Mouse (Mus musculus): ENCODE data around the gene Rbfox2.
"Not testable (repeated sequence)": the region's sequence is repeated elsewhere in the genome, so short reads cannot be mapped to it uniquely, and the experiment has no call there.

The Rbfox2 gene

GRCm38 (mm10) chr15:77068439-77068861 lies 238.4 kb downstream of the Rbfox2 start:
- peak in 1 of 2 experiments; percentile 44 for DNase-seq (ENCODE audit: low spot score in 2 of 2)

- DNase-seq (ENCODE audit: low spot score in 2 of 2): no peak
Measured at GRCm38 (mm10) chr15:77066233-77066632, 240.6 kb downstream of the Rbfox2 start.

- peak in 1 of 2 experiments; percentile 35 for DNase-seq (ENCODE audit: low spot score in 2 of 2)
Measured at GRCm38 (mm10) chr15:77065259-77065852, 241.4 kb downstream of the Rbfox2 start.

DNA sequence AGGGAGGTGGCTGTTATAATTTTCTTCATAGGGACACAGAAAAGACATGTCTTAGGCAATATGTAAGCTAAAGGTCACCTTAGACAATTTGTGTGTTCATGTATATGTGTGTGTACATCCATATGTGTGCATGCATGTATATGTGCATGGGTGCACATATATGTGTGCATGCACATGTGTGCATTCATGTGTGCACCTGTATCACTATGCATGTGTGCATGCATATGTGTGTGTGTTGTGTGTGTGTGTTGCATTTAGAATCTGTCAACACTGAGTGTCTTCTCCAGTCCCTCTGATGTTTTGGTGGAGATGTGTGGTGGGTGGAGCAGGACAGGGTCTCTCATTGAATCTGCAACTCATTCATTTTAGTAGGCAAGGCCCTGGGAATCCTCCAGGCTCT lies 244.1 kb downstream of the Rbfox2 start:
- DNase-seq (ENCODE audit: low spot score in 2 of 2): no peak

- DNase-seq (ENCODE audit: low spot score in 2 of 2): not testable (repeated sequence)
Measured at GRCm38 (mm10) chr15:77059416-77059815, 247.4 kb downstream of the Rbfox2 start.

DNA sequence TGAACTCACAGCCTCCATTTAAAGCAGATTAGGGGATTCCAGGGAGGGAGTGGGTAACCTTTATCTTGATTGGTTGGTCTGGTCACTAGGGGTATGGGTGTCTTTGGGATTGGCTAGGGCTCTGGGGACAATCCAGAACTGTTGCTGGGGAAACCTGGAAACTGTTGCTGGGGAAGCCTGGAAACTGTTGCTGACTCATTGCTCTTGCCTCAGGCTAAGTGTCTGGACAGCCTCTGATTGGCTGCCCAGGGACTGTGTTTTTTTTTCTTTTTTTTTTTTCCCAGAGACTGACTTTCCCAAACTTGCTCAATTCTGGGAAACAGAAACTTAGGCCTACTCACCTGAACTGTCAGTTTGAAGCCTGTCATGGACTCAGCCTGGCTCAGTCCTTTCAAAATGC lies 248.2 kb downstream of the Rbfox2 start:
- no peak for DNase-seq (ENCODE audit: low spot score in 2 of 2)

GRCm38 (mm10) chr15:77056791-77057051 lies 250.1 kb downstream of the Rbfox2 start:
- DNase-seq (ENCODE audit: low spot score in 2 of 2): no peak

DNA sequence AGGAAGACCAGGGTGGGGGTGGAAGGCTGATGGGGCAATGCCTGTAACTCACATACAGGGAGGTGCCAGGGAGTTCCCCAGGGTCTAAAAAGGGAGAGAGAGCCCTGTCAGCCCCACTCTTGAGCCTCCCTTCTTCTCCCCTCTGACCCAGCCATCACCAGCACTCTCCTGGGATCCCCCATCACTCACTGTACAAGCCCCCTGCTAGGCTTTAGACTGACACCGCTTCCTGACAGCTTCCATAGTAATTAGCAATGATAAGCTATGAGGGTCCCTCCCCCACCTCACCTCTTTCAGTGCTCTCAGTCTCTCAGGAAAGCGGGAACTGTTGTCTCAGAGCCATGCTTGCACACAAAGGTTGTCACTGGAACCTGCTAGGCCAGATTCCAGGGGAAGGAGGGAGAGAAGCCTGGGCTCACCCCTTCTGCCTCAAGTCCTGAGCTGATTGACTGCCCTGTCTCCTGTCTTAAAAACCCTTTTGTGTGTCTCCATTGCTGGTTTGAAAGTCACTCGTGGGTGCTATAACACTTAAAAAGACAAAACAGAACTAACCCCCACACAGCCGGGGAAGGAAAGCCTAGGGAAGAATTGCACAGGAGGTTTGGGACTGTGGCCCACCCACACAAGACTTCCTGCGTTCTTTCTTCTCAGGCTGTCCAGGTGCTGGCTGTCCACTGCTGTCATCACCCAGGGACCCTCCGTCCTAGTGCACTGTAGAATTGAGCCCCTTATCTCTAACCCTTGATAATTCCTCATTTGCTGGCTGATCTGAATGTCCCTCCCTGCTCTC lies 250.6 kb downstream of the Rbfox2 start:
- no peak for DNase-seq (ENCODE audit: low spot score in 2 of 2)

DNA sequence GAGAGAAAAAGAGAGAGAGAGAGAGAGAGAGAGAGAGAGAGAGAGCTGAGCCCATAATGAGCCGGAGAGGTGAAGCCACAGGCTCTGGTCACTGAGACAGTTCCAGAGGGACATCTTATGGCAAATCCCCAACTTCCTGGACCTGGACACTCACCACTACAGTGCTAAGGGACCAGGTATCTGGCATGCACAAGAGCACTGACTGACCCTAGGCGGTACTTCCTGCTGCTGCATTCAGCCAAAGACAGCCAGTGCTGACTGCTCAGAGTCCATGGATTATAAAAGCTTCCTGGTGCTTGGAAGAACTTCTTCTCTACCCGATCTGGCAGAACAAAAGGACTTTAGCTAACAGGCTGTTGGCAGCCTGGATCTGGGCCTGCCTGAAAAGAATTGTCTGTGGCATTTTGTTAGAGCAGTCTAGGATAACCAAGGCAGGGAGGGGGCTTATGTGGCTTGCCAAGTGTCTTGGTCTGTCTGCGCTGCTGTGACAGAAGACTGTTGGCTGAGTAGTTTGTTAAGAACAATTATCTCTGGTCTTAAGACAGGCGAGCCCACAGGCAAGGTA lies 252.1 kb downstream of the Rbfox2 start:
- no peak for DNase-seq (ENCODE audit: low spot score in 2 of 2)

GRCm38 (mm10) chr15:77053021-77053420 lies 253.8 kb downstream of the Rbfox2 start:
- DNase-seq (ENCODE audit: low spot score in 2 of 2): no peak

DNA sequence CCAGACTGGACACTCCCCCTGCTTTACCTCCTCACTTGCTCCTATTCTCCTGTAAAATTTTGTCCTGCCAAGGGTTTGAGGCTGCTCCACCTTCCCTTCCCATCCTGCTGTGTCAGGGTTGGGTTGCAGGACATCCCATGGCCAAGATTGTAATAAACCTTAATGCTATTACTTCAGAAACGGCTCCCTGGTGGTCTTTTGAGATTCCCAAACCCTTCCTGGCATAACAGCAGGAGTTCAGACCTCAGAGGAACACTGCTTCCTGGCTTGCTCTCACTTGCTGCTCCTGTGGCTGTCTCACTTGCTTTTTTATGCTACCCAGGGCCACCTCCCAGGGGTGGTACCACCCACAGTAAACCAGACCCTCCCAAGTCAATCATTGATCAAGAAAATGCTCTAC lies 254.6 kb downstream of the Rbfox2 start:
- DNase-seq (ENCODE audit: low spot score in 2 of 2): no peak

- DNase-seq (ENCODE audit: low spot score in 2 of 2): no peak
Measured at GRCm38 (mm10) chr15:77050570-77050969, 256.2 kb downstream of the Rbfox2 start, which contains the start of gene Mb. Gene Mb (minus strand): TSS chr15:77050670.

DNA sequence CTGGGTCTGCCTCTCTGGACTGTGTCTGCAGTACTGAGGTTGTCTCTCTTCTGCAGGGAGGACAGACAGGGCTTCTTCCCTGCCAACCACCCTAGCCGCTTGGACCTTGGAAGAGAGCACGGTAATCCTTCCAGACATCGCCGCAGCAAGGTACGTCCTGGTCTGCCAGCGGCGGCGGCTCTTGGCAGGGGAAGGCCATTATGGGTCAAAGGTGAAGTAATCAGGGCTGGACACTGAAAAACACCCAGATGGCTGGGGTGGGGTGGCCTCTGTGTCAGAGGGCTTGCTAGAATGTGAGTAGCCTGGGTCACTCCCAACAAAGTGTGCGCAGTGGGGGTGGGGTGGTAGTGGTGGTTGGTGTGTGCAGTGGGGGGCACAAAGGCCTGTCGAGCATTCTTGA lies 261.2 kb downstream of the Rbfox2 start:
- DNase-seq (ENCODE audit: low spot score in 2 of 2): peak in 1 of 2 experiments; percentile 59

GRCm38 (mm10) chr15:77044597-77045320 lies 262.0 kb downstream of the Rbfox2 start, which contains the start of gene Apol6:
Gene Apol6 (plus strand): TSS chr15:77044729.
- DNase-seq (ENCODE audit: low spot score in 2 of 2): no peak

DNA sequence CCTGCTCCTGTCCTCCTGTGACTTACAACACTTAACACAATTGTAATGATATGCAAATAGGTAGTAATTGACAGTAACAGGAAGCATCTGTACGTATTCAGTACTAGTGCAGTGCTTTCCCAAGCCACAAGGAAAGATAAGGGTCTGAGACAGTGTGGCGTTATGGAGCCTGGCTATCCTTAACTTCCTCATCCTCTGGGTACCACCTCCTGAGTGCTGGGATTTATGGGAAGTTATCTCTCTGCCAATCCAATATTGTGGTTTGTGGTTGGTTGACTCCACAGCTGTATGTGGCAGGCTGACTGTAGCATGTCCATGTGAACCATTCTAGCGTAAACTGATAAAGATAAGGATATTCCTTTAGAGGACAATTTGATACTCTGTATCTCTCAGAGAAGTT lies 266.0 kb downstream of the Rbfox2 start:
- no peak for DNase-seq (ENCODE audit: low spot score in 2 of 2)

GRCm38 (mm10) chr15:77039211-77039700 lies 267.5 kb downstream of the Rbfox2 start:
- DNase-seq (ENCODE audit: low spot score in 2 of 2): no peak

GRCm38 (mm10) chr15:77037278-77038161 lies 269.3 kb downstream of the Rbfox2 start:
- DNase-seq (ENCODE audit: low spot score in 2 of 2): peak; percentile 23 to 61

GRCm38 (mm10) chr15:77036989-77037277 lies 269.9 kb downstream of the Rbfox2 start:
- DNase-seq (ENCODE audit: low spot score in 2 of 2): no peak

GRCm38 (mm10) chr15:77036320-77036988 lies 270.4 kb downstream of the Rbfox2 start:
- peak; percentile 20 to 86 for DNase-seq (ENCODE audit: low spot score in 2 of 2)

GRCm38 (mm10) chr15:77035643-77036042 lies 271.2 kb downstream of the Rbfox2 start:
- no peak for DNase-seq (ENCODE audit: low spot score in 2 of 2)

GRCm38 (mm10) chr15:77034526-77034925 lies 272.3 kb downstream of the Rbfox2 start:
- DNase-seq (ENCODE audit: low spot score in 2 of 2): no peak
